Mouse (Mus musculus) heart, embryonic 14.5 days (tissue): ENCODE data around the gene Tpm1. TPM values are rescaled to one million over a fixed set of nuclear protein-coding genes. Genes with fewer than 3 reads are reported as not detected.

Source experiments
- ATAC-seq: fragments of 200-750 bp; cut with Nextera tagmentation; 2 replicates; pipeline ENCODE4 v1.8.0; 2017; ENCODE audit warnings: low read depth, moderate TSS enrichment; ENCODE audit not compliant: insufficient number of reproducible peaks, insufficient read depth, low FRiP score
- H3K27ac ChIP-seq, 2 experiments: fragments of 200-500 bp in 1 of 2; fragments of 300-500 bp in 1 of 2; sonication (generic) in 1 of 2; replicated peaks in 1 of 2; 2 replicates each; pipeline ENCODE4 v1.5.1; 2012 to 2014; ENCODE audit warnings: low read depth in 2 of 2, low read length in 2 of 2, control low read depth in 1 of 2, mild to moderate bottlenecking in 1 of 2, mixed read lengths in 1 of 2; ENCODE audit not compliant: control insufficient read depth in 1 of 2, insufficient read depth in 1 of 2
- H3K27me3 ChIP-seq: fragments of 300-500 bp; sonication (generic); 2 replicates; pipeline ENCODE4 v1.6.1; 2014; ENCODE audit warnings: mild to moderate bottlenecking, low read length, control low read depth; ENCODE audit not compliant: control insufficient read depth, insufficient read depth
- H3K36me3 ChIP-seq: fragments of 300-500 bp; sonication (generic); 2 replicates; pipeline ENCODE4 v1.6.1; 2014; ENCODE audit warnings: mild to moderate bottlenecking, control low read depth, low read length, mixed read lengths; ENCODE audit not compliant: control insufficient read depth, insufficient read depth
- H3K4me1 ChIP-seq, 2 experiments: fragments of 200-500 bp in 1 of 2; fragments of 300-500 bp in 1 of 2; sonication (generic) in 1 of 2; 2 replicates each; pipeline ENCODE4 v1.6.1; 2012 to 2014; ENCODE audit warnings: low read length in 2 of 2, control low read depth in 1 of 2, mixed read lengths in 1 of 2; ENCODE audit not compliant: control insufficient read depth in 2 of 2, insufficient read depth in 2 of 2
- H3K4me2 ChIP-seq: fragments of 300-500 bp; sonication (generic); 2 replicates; pipeline ENCODE4 v1.6.1; 2014; ENCODE audit warnings: mild to moderate bottlenecking, low read length
- H3K4me3 ChIP-seq, 2 experiments: fragments of 200-500 bp in 1 of 2; fragments of 300-500 bp in 1 of 2; sonication (generic) in 1 of 2; 2 replicates each; pipeline ENCODE4 v1.5.1; 2012 to 2014; ENCODE audit warnings: low read length in 2 of 2, mild to moderate bottlenecking in 2 of 2, control low read depth in 1 of 2, low read depth in 1 of 2, moderate library complexity in 1 of 2; ENCODE audit not compliant: control insufficient read depth in 1 of 2, insufficient read depth in 1 of 2
- H3K9ac ChIP-seq: fragments of 300-500 bp; sonication (generic); 2 replicates; pipeline ENCODE4 v1.6.1; 2014; ENCODE audit warnings: mild to moderate bottlenecking, low read length
- H3K9me3 ChIP-seq: fragments of 300-500 bp; sonication (generic); 2 replicates; pipeline ENCODE4 v1.6.1; 2016; ENCODE audit warnings: low read length, control low read depth; ENCODE audit not compliant: control insufficient read depth
- WGBS: fragments of 180-500 bp; shearing (Covaris S2); extraction: QIAGEN DNeasy Blood & Tissue Kit; methylation state at CpG from one replicate; pipeline ENCODE4 v1.1.7; 2014; 5-methylcytosine and 5-hydroxymethylcytosine counted together
- polyA plus RNA-seq: library from polyadenylated mRNA; unstranded; fragments of >200 nt; fragmentation: Nextera tagmentation; extraction: Ambion mirVana; gene quantifications from 2 replicates; pipeline ENCODE4 v1.2.1, GENCODE M21; 2014

Gene Tpm1
- polyA plus RNA-seq, 1 experiment from 2014 or later: 5,210 TPM

DNA sequence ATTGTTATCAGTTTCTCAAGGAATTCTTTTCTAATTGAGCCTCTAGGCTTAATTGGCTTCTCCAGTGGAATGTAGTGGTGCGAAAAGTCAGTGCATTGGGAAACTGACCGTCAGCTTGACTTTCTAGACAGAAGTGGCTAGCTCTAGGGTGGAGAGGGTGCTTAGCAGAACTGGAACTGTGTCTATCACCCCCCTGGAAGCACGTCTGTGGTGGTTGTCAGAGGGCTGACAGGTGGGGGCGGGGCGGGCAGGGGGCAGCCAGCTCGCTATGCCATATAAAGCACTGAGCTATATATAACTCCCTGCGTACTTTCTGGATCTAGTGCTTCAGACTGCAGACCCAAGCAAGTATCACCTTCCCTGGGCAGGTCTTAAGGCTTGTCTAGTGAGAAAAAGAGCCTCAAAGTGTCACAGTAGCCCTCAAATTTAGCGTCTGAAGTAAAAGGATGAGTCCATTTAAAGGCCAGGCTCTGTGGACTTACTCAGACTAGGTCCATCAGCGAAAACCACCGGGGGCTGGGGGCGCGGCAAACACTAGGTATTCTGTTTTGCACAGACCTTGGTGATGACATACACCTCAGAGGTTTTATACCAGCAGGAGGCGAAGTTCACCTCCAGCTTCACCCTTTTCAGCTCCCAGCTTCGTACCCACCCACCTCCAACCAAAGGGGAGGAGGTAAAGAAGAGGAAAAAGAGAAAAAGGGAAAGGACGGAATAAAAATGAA, 2.2 kb downstream of the Tpm1 start:
- peak overlapping the region; percentile 93 for H3K4me2 ChIP-seq
- WGBS: 2% methylated on average over 15 of the region's 15 CpGs

DNA sequence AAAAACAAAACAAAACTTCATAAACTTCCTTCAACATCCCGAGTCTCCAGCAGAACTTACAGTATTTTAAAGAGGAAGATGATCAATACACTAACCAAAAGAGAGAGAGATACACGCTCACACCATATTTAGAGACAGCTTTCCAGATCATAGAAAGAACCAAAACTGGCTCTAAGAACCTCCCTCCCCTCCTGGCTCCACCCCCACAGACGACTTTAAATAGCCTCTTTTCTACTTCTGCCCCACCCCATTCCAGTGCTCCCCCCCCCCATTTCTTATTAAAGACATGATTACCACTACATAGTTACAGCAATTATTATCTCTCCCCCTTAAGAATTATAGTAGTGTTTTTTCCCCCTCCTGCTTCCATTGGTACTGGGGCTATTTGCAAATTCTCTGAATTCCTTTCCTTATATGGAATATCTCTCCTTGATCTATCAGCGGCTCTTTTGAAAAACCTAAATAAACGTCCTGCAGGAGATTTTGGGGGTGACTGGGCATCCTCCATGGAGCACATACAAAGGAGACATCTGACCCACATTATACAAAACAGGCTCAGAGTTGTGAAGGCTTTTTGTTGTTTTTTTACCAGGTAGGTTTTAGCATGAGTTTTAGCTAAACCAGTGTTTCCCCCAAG, 3.1 kb downstream of the Tpm1 start:
- peak overlapping the region; percentile 93 for H3K4me2 ChIP-seq
- H3K4me1 ChIP-seq: peaks cover 14 to 32% of the 10 kb centered on the region in 2 experiments
- H3K36me3 ChIP-seq: peaks cover 51% of the 10 kb centered on the region
- H3K9ac ChIP-seq: peak overlapping the region; percentile 99
- peak overlapping the region; percentile 27 to 92; a peak in 3 of 4 replicates for H3K4me3 ChIP-seq
- no peak for ATAC-seq
- no peaks in the 10 kb centered on the region for H3K27me3 ChIP-seq
- peak overlapping the region; percentile 94 to 99 for H3K27ac ChIP-seq
- WGBS: 4% methylated on average over 5 of the region's 5 CpGs
- no peaks in the 10 kb centered on the region for H3K9me3 ChIP-seq

More for the DNA sequence above, 2.2 kb downstream of the Tpm1 start:
- ATAC-seq: peak; percentile 27
- Histone ChIP-seq H3K9me3 (no peaks in the 10 kb centered on the region), H3K4me1 (peaks cover 7 to 23% of the 10 kb centered on the region in 2 experiments), H3K9ac (peak overlapping the region; percentile 99), H3K27ac (peak overlapping the region; percentile 94 to 99), H3K27me3 (no peaks in the 10 kb centered on the region), H3K36me3 (peaks cover 41% of the 10 kb centered on the region), H3K4me3 (peak overlapping the region; percentile 84 to 92)

DNA sequence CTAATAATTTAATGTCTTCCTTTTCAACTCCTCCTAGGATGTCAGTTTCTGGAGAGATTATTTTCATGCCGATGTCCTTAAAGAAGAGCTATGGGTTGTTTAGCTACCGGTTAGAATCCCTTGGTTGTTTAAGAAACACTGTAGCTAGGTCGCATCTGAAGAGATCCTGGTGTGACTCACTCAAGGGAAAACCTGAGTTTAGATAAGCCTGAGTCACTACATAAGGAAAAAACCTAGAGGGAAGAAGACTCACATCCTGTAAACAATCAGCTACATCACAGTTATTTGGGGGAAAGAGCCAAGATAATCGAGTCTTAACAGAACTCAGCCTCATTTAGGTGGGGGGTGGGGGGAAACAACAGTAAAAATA, 3.9 kb downstream of the Tpm1 start:
- Histone ChIP-seq H3K9me3 (no peaks in the 10 kb centered on the region), H3K4me3 (peak overlapping the region; percentile 40 to 92), H3K27me3 (no peaks in the 10 kb centered on the region), H3K36me3 (peaks cover 59% of the 10 kb centered on the region), H3K27ac (peak overlapping the region; percentile 74 to 99), H3K4me1 (peaks cover 15 to 34% of the 10 kb centered on the region in 2 experiments), H3K4me2 (peak overlapping the region; percentile 93), H3K9ac (peak overlapping the region; percentile 99)
- no peak for ATAC-seq
- WGBS: 13% methylated on average over 4 of the region's 4 CpGs

- peak overlapping the region; percentile 93 for H3K4me2 ChIP-seq
- 12% methylated on average over 9 of the region's 9 CpGs for WGBS
- no peaks in the 10 kb centered on the region for H3K9me3 ChIP-seq
- H3K36me3 ChIP-seq: peaks cover 65% of the 10 kb centered on the region
- peak overlapping the region; percentile 40 to 92 for H3K4me3 ChIP-seq
- H3K9ac ChIP-seq: peak overlapping the region; percentile 99
- no peaks in the 10 kb centered on the region for H3K27me3 ChIP-seq
- H3K4me1 ChIP-seq: peaks cover 14 to 40% of the 10 kb centered on the region in 2 experiments
- no peak for ATAC-seq
- peak overlapping the region; percentile 74 to 99 for H3K27ac ChIP-seq
Observed at GRCm38 (mm10) chr9:67044551-67045305, 4.5 kb downstream of the Tpm1 start.

- Histone ChIP-seq H3K9me3 (no peaks in the 10 kb centered on the region), H3K4me2 (peak overlapping the region; percentile 93), H3K27ac (peak overlapping the region; percentile 47 to 99), H3K4me3 (peak overlapping the region; percentile 57 to 92), H3K36me3 (peaks cover 77% of the 10 kb centered on the region), H3K9ac (peak overlapping the region; percentile 99), H3K27me3 (no peaks in the 10 kb centered on the region), H3K4me1 (peaks cover 23 to 51% of the 10 kb centered on the region in 2 experiments)
- peak; percentile 86 for ATAC-seq
- WGBS: 1% methylated on average over 73 of the region's 73 CpGs
Observed at GRCm38 (mm10) chr9:67043231-67044199, 5.7 kb downstream of the Tpm1 start.

DNA sequence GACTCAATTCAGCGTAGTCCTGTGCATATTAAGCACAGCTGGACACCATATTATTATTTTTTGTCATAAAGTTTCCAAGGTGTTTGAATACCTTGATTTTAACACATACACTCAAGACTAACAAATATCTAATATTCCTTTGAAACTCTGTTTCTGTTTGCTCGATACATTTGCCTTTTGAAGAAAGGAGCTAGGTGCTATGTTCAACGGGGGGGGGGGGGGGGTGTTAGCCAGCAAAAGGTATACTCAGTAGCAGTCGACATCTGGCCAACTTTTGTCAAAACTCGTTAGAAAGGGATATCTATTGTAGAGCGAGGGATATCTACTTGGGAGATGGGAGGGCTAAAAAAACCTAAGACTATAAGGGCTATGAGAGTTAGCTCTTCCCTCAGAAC, 6.4 kb downstream of the Tpm1 start:
- Histone ChIP-seq H3K4me1 (peaks cover 23 to 57% of the 10 kb centered on the region in 2 experiments), H3K27ac (peak overlapping the region; percentile 47 to 99), H3K9ac (peak overlapping the region; percentile 99), H3K4me2 (peak overlapping the region; percentile 93), H3K36me3 (peaks cover 84% of the 10 kb centered on the region), H3K9me3 (no peaks in the 10 kb centered on the region), H3K27me3 (no peaks in the 10 kb centered on the region), H3K4me3 (peak overlapping the region; percentile 57 to 92)
- ATAC-seq: no peak
- 15% methylated on average over 6 of the region's 6 CpGs for WGBS
